Mouse (Mus musculus) kidney, adult 8-10 months (tissue): ENCODE results near the gene Atf7ip.

ENCODE experiments used
- DNase-seq, 2 experiments: peaks; one replicate each; pipeline ENCODE4 v3.0.0; 2022

Gene Atf7ip

DNA sequence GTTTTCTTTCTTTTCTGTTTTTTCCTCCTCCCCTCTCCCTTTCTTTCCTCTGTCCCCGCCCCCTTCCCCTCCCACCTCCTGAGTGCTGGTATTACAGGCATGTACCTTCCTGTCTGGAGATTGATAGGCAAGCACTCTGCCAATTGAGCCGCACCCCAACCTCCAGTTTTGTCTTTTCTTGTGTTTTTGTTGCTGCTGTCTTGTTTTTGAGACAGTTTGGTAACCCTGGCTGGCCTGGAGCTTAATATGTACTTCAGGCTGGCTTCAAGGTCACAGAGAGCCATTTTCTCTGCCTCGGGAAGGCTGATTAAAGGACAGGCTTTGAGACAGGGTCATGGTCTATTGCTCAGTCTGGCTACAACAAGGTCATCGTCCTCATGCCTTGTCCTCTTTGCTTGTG is 18.8 kb downstream of the Atf7ip start:
- peak; percentile 55 to 57 for DNase-seq

DNA sequence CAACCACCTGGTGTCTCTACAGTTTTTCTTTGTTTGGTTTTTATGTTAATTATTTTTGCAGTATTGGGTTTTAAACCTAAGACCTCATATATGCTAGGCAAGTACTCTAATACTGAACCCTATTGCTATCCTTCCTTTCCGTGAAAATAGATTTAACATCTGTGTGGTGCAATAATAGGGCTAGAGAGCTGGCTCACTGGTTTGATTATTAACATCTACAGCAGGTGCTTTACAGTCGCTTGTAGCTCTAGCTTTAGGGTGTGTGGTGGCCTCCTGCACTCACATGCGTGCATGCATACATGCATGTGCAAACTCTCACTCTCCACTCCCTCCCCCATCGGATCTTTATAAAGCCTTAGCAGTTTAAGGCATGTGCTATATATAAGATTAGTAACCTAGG is 19.6 kb downstream of the Atf7ip start:
- DNase-seq, result no peak

DNA sequence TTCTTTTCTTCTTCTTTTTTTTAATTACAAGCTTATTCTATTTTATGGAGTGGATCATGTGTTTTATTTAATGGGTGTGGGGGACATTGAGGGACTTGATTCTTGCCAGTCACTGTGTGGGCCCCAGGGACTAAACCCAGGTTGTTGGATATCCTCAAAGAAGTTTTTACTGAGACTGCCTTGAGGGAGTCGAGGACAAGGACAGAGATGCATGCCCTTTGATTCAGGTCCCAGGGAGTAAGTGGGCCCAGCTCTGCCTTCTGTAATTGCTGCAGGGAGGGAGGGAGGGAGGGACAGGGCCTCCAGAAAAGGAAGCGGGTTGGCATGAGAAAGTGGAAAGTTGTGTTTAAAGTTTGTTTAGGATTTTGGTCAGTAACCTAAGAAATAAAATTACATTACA is 23.2 kb downstream of the Atf7ip start:
- DNase-seq, result no peak

DNA sequence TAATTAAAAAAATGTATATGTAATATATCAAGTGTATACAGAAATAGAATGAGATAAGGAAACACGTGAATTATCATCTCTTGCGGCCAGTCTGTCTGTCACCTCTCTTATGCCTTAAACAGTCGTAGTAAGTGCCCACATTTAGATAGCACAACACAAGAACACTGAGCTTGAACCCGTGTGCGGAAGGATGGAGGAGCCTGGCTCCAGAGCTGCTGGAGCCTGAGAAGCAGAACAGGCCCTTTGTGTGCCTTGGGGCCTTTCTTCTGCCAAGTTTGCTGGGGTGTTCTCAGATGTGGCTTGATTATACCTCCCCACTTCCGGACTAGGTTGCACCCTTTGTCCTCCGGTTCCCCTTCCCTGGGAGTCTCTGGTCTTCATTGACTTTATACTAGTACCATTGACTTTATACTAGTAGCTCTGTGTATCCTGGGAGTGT is 25.8 kb downstream of the Atf7ip start:
- DNase-seq, result no peak

DNA sequence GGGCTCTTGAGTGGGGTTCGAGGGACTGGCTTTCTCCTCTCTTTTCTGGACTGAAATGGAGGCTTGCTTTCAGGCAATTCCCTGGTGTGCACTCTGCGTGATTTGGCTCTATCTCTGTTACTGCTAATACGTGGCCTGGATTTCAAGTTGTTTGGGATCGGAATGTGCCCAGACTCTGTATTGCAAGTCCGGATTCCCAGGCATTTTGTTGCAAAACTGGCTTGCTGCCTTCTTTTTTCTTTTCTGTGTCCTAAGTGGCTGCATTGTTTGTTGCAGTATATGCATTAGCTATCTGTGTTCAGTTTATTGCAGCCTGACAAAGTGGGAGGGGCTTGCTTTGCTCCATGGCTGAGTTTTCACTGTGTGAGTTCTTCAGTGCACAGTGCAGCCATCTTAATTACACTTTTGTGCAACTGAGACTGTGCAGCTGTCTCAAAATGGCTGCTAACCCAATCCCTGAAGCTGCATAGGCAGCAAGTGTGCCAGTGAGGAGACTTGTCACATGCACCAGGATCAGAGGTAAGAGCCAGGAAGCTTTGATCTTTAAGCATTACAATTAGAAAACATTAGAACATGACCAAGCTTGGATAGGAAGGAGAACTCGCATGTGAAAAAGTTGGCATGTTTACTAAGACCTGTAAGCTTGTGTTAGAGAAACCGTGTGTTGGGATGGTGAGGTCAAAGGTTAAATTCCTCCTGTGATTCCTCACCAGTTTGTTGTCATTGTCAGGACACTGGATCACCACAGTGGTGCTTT is 26.7 kb downstream of the Atf7ip start:
- DNase-seq, result peak; percentile 76 to 78

DNA sequence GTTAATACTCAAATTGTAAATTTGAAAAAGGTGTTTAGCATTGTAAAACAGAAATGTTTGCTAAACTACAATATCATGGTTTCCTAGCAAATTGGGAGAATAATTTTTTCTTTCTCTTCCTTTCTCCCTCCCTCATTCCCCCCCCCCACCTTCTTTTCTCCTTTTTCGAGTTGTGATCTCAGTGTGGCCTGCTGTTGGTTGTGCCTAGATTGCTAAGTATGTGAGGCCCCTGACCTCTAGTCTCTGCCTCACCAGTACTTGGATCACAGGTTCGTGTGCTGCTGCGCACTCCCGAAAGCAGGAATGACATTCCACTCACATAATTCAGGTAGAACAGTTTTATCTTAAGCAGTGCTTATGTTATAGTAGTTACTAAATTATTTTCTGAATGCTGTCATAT is 27.8 kb downstream of the Atf7ip start:
- DNase-seq, result no peak

DNA sequence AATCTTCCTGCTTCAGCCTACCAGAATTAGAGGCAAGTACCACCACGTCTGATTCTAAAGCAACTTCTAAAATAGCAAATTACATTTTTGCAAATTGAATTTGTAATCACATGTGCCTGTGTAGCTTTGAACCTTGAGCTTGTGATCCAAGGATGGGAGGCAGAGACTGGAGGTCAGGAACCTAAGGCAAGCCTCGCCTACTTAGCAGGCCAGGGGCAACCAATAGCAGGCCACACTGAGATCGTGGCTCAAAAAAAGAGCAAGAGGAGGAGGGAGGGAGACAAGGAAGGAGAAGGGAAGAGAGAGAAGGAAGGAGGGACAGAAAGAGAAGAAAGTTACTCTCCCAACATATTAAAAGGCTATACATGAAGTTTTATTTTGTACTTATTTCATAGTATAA is 28.5 kb downstream of the Atf7ip start:
- no peak for DNase-seq

DNA sequence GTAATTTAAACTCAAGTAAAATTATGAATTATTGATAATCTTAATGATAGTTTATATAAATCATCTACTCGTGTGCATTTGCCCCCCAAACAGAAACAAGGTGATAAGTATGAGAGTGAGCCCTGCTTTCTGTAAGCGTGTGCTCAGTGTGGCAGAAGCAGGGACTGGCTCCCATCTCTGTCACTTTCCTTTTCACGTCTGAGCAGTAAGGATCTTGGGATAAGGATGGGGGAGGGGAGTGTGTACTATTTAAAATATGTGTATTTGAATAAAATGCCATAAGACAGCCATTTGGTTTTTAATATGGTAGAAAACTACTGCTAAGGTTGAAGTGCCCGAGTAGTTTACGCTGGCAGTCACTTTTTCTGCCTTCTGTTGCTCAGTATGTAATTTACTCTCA is 29.2 kb downstream of the Atf7ip start:
- DNase-seq, result no peak

DNA sequence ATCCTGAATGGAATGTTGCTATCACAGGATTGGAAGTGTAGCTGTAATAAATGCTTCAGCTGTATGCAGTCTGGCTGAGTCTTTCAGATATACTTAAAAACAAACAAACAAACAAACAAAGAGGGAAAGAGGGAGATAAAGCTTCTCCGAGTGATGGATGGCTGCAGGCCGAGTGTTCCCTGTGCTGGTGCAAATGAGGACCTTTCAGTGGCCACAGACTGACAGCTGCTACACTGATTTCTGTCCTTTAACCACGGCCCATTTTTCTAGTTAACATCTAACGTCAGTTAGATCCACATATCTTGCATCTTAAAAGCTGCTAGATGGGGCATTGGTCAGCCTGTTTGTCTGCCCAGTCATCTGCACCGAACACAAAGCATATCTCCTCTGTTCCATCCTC is 30.2 kb downstream of the Atf7ip start:
- DNase-seq, result no peak

DNA sequence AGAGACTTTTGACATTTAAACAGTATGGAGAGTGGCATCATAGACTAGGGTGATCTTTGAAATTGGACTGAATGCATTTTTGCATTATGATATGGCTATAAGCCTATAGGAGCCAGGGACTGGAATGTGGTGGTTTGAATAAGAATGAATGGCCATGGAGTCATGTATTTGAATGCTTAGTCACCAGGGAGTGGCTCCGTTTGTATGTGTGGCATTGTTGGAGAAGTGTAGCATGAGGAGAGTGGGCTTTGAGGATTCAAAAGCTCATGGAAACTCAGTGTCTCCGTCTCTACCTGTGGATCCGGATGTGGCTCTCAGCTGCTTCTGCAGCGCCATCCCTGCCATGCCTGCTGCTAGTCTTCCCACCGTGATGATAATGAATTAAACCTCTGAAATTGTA is 35.4 kb downstream of the Atf7ip start:
- DNase-seq, result no peak

DNA sequence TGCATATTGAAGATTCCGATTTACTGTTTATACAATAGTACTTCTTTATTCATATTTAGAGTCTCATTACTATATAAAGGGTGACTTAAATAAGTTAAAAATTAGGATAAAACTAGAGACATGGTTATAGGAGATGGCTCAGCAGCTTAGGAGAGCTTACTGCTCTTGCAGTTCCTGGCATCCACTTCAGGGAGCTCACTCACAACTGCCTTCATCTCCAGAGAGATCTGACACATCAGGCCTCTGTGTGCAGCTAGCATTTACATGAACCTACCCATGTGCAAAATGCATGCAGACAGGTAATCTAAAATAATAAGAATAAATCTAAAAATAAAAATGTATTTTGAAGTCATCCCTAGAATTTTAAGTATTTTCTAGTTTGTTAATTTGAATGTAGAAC is 36.1 kb downstream of the Atf7ip start:
- no peak for DNase-seq

DNA sequence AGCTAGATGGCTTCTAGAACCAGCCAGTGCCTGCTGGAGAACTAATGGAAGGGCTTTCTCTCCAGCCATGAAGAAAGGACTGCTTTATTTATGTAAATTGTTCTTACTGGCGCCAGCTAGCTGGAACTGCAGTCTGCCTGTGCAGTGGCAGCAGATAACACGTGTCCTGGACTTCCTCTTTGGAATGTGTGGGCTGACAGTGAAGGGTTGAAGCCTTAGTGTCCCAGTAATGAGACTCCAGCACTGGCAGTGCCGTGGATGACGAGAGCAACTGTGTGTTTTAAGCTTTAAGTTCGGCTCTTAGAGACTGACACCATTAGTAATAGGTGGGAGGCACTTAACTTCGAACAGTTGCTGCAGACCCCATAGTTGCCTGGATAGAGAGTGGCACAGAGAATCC is 37.2 kb downstream of the Atf7ip start:
- peak; percentile 47 to 71 for DNase-seq

DNA sequence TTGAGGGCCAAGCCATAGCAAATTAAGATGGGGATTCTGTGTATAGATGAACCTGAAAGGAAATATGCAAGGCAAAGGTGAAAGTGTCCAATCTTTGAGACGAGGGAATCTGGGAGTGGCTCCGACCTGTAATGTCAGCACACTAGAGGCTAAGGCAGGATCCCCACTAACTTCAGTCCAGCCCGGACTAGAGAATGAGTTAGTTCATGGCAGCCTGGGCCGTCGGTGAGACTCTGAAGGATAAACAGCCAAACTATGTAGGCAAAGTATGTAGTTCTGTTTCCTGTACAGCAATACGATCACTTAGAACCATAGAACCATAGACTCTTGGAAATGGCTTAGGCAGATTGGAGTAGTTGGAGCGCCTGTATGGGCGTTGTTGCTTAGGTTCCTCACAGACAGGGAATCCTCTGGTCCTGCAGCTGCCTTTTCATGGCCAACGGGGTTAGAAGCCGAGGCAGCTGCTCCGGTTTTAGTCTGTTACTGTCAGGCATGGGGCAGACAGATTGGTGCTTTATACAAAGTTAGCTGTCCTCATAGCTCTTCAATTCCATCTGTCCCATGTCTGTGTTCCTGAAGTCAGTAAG is 39.4 kb downstream of the Atf7ip start:
- DNase-seq, result no peak

DNA sequence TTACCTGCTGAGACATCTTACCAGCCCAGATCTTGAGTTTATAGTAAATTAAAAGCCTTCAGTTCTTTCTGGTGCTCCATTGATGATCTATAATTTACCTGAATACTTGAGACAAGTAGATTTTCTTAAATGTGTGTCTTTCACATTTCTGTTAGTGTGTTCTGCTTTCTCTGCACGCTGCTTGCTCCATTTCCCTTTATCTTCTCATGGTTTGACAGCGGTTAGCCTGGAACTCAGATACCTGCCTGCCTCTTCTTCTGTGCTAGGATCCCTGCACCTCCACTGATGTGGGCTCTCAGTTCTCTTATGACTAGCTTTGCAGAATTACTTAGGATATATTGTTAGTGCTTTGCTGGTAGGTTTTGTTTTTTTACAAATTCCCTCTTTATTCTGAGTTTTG is 40.3 kb downstream of the Atf7ip start:
- no peak for DNase-seq

DNA sequence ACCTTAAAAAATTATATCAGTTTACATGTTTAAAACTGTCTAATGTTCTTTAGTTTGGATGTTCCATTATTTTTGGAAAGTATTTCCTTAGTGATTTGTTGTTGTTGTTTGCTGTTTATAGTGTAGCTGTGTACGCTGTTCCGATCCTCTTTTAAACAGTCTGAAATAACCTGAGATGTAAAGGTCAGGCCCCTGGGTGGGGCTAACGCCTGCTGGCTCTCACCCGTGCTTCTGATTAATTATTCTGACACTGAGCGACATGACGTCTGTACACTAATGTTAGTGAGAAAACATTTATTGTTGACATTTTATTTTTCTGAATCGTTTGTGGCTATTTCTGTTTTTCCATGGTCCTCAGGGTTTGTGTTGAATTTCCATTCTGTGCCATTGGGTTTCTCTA is 41.0 kb downstream of the Atf7ip start:
- no peak for DNase-seq

DNA sequence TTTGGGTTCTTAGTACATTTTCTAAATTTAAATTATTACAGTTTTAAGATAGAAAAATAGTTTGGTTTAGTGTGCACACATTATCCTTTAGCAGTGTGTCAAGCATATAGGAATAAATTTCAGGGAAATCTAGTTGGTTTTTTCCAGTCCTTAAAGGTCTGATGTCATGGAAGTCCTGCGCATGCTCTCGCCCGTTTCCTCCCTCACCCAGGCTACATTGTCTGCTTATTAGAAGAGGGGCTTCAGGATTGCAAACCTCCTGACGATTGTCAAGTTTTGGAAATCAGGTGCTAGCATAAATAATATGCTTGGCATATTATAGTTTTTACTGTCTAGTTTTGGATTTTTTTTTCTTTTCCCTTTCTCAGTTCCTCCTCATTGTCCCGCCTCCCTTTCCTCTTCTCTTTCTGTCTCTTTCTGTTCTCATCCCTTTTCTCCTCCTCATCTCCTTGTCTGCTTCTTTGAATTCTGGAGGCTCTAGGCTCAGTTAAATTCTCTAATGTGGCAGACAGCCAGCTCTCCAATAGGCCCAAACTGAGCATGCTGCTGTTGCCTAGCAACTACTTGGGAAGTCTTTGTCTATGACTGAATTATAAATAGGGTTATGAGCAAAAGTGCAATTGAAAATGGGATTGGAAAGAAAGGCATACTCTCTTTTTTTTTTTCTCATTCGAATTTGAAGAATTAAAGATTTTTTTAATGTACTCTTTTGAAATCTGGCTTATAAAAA is 42.2 kb downstream of the Atf7ip start:
- peak; percentile 37 to 66 for DNase-seq

DNA sequence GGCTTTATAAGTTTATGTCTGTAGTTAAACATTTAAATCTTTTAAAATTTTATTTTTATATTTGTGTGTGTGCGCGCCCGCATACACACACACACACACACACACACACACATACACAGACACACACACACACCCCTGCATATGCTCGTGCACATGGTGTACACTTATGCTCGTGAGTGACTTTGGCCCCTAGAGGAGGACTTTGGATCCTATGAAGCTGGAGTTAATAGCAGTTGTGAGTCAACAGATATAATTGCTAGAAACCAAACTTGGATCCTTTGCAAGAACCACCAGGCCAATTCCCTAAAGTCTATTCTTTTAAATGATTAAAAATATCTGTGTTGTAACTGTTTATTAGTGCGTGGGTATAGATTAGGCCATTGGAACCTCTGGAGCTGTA is 42.8 kb downstream of the Atf7ip start:
- DNase-seq, result peak in 1 of 2 experiments; percentile 18

DNA sequence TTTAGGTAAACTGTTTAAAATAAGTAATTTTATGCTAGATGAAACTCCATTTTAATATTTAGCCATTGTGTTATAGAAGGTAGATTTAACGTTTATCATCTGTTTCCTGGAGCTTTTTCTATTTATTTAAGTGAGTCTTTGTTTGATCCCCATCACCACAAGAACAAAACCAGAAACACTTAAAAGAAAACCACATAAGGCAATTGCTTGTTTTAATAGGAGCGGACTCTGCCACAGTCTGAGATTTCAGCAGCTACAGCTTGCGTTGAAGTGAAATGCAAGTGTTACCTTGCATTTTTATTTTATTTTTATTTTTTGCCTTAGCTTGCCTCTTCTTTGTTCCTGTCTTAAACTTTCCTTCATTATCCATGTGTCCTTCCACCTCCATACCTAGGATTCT is 43.6 kb downstream of the Atf7ip start:
- no peak for DNase-seq

DNA sequence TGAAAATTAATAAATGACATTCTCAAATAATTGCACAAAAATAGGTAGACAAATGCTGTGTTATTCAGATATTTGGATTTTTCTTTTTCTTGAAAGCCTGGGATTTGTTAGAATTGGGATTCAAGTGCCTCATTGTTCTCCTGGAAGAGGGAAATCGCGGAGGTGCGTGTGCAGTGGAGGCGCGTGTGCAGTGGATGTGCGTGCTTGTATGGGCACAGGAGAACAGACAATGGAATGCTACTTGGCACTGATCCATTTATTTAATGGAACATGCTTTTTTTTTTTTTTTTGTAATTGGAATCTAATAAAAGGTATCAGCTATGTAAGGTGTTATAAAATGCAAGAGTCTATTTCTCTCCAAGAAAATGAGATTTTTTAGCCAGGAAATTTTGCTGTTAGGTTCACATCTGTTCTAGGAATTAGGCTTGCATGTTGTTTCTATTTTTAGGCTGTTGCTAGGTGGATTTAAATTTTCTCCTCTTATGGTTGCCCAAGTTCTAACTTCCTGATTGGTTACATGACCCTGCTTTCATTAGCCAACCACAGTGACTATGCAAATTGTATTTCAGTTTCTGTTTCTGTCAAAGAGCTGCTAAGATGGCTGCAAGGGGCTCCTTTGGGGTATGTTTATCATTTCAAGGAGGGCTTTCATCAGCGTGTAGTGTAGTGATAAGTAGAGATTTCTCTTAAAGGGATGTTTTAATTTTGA is 44.8 kb downstream of the Atf7ip start:
- DNase-seq, result peak in 1 of 2 experiments; percentile 34

DNA sequence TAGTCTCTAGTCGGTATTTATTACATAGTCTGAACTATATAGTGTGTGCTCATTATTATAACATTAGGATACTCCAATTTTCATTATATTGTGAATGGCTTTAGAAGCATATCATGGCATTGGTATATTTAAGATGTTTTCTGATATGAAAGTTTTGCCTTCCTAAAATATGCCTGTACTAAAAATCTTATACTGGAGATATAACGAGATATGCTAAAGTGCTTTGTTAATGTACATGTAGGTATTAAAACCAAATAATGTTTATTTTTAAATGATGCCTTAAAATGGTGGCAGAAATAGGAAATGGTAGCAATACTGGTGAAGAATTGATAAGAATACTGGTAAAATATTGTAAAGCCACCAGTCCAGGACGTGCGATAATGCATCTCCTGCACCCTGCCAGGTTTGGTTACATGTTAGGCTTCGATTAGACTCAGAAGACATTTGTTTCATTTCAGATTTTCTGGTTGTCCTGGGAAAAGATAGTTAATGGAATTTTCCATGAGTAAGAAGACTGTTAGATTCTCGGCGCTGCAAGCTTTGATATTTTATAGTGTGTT is 45.7 kb downstream of the Atf7ip start:
- no peak for DNase-seq

DNA sequence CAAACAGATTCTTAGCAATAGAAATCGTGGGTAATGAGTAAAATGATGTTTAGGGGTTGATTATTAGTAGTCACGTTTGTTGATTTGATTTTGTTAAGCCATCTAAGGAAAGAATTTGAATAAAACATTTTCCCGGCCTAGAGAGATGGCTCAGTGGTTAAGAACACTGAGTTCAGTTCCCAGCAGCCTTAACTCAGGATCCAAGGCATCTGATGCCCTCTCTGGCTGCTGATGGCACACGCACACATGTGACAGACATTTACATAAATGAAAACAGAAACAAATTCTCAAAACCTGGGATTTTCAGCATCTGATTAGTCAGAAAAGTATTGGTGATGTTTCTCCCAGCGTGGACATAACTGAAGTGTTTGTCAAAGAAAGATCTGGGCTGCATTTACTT is 47.2 kb downstream of the Atf7ip start:
- no peak for DNase-seq

DNA sequence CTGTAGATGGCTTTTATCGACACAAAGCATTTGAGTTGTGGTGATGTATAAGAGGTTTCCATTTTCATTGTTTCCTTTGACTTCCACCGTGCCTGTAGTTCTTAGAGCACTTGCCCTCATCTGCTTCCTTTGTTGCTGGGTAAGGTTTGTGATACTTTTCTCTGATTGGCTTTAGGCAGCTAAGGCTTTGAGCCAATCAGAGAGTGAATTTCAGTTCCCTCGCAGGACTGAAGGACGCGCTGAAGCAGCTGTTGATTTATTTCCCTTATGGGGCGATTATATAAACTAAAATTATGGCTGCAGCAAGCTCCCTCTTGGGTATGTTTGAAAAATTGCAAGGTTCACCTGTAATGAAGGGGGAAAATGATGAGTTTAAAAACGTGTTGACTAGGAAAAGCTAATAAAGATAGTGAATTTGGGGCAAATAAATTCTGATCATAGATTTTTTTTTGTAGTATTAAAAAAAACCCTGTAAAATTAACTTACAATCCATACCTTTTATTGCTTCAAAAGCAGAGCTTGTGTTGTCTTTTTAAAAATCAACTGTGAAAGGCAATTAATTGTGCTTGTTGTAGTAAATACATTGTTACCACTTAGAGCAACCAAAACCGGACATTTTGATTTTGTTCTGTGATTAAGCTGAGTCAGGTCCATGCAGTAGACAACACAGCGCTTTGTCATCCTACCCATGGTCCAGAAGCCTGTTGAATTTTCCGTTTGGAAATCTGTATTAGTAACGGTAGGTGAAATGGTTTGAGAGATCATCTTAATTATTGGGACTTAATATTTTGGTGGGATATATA is 48.0 kb downstream of the Atf7ip start:
- DNase-seq, result peak; percentile 23 to 62
